Mouse (Mus musculus) neural tube, embryonic 15.5 days (tissue): ENCODE results near the gene Pi16. TPM values are rescaled to one million over a fixed set of nuclear protein-coding genes. Genes with fewer than 3 reads are reported as not detected.

Experiments
- ATAC-seq: fragments of 200-750 bp; cut with Nextera tagmentation; 2 replicates; pipeline ENCODE4 v1.8.0; 2017; ENCODE audit warnings: mild to moderate bottlenecking, moderate TSS enrichment, moderate library complexity; ENCODE audit not compliant: low FRiP score
- H3K27ac ChIP-seq: fragments of 300-500 bp; sonication (generic); replicated peaks from 2 replicates; pipeline ENCODE4 v1.5.1; 2015; ENCODE audit warnings: mild to moderate bottlenecking, inconsistent platforms
- H3K27me3 ChIP-seq: fragments of 300-500 bp; sonication (generic); replicated peaks from 2 replicates; pipeline ENCODE4 v1.6.1; 2015; ENCODE audit warnings: inconsistent platforms
- H3K36me3 ChIP-seq: fragments of 300-500 bp; sonication (generic); 2 replicates; pipeline ENCODE4 v1.6.1; 2015; ENCODE audit warnings: inconsistent platforms
- H3K4me1 ChIP-seq: fragments of 300-500 bp; sonication (generic); 2 replicates; pipeline ENCODE4 v1.6.1; 2015; ENCODE audit warnings: inconsistent platforms
- H3K4me2 ChIP-seq: fragments of 300-500 bp; sonication (generic); 2 replicates; pipeline ENCODE4 v1.6.1; 2015; ENCODE audit warnings: inconsistent platforms, mild to moderate bottlenecking, moderate library complexity
- H3K4me3 ChIP-seq: fragments of 300-500 bp; sonication (generic); replicated peaks from 2 replicates; pipeline ENCODE4 v1.5.1; 2015; ENCODE audit warnings: mild to moderate bottlenecking, inconsistent platforms
- H3K9ac ChIP-seq: fragments of 300-500 bp; sonication (generic); replicated peaks from 2 replicates; pipeline ENCODE4 v1.6.1; 2015; ENCODE audit warnings: mild to moderate bottlenecking, inconsistent platforms
- H3K9me3 ChIP-seq: fragments of 300-500 bp; sonication (generic); replicated peaks from 2 replicates; pipeline ENCODE4 v1.6.1; 2016; ENCODE audit warnings: inconsistent platforms
- WGBS: fragments of 180-500 bp; shearing (Covaris S2); methylation state at CpG from one replicate; pipeline ENCODE4 v1.1.7; 2015; ENCODE audit warnings: mixed read lengths; 5-methylcytosine and 5-hydroxymethylcytosine counted together
- polyA plus RNA-seq: library from polyadenylated mRNA; unstranded; fragments of >200 nt; fragmentation: Nextera tagmentation; extraction: Ambion mirVana; gene quantifications from 2 replicates; pipeline ENCODE4 v1.2.1, GENCODE M21; 2015

Pi16 gene
- polyA plus RNA-seq, 1 experiment from 2014 or later = 2.8 TPM

- peaks cover 49% of the 10 kb centered on the region for H3K36me3 ChIP-seq
- no peaks in the 10 kb centered on the region for H3K27me3 ChIP-seq
- no peak overlapping the region for H3K9ac ChIP-seq
- H3K9me3 ChIP-seq = no peaks in the 10 kb centered on the region
- H3K4me3 ChIP-seq = no peak overlapping the region
- H3K4me1 ChIP-seq = no peaks in the 10 kb centered on the region
- ATAC-seq = no peak
- no peak overlapping the region for H3K27ac ChIP-seq
- WGBS = 92% methylated on average over 3 of the region's 3 CpGs
- no peak overlapping the region for H3K4me2 ChIP-seq
Measured at GRCm38 (mm10) chr17:29292996-29293395, 24.5 kb upstream of the Pi16 start.

- Histone ChIP-seq H3K9ac (no peak overlapping the region), H3K27ac (no peak overlapping the region), H3K4me3 (no peak overlapping the region), H3K4me2 (no peak overlapping the region), H3K36me3 (peaks cover 54% of the 10 kb centered on the region), H3K9me3 (no peaks in the 10 kb centered on the region), H3K27me3 (no peaks in the 10 kb centered on the region), H3K4me1 (no peaks in the 10 kb centered on the region)
- 83% methylated on average over 9 of the region's 9 CpGs for WGBS
- ATAC-seq = no peak
Measured at GRCm38 (mm10) chr17:29293807-29294605, 23.5 kb upstream of the Pi16 start.

- Histone ChIP-seq H3K4me2 (no peak overlapping the region), H3K4me3 (no peak overlapping the region), H3K9me3 (no peaks in the 10 kb centered on the region), H3K4me1 (no peaks in the 10 kb centered on the region), H3K36me3 (peaks cover 57% of the 10 kb centered on the region), H3K27ac (no peak overlapping the region), H3K9ac (no peak overlapping the region), H3K27me3 (no peaks in the 10 kb centered on the region)
- ATAC-seq = no peak
- 76% methylated on average over 5 of the region's 5 CpGs for WGBS
Measured at GRCm38 (mm10) chr17:29295835-29296234, 21.6 kb upstream of the Pi16 start.

DNA sequence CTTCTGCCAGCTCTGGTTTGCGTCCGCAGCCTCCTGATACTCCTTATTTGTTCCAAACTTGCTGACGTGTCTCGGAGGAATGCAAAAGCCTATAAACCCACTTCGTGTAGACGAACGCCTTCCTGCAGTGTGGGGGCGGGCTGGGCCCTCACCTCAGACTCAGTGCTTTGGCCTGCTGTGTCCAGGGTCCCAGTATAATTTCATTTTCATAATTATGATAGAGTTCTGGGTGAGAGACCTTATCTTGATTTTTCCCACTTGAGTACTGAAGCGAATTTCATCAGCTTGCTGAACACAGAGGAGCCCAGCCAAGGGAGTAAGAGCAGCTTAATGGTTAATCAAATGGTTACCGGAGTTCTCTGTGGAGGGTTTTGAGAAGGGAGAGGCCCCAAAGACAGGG lies 20.2 kb upstream of the Pi16 start:
- ATAC-seq = no peak
- no peak overlapping the region for H3K27ac ChIP-seq
- no peaks in the 10 kb centered on the region for H3K27me3 ChIP-seq
- no peaks in the 10 kb centered on the region for H3K9me3 ChIP-seq
- H3K4me2 ChIP-seq = no peak overlapping the region
- no peak overlapping the region for H3K9ac ChIP-seq
- no peak overlapping the region for H3K4me3 ChIP-seq
- H3K4me1 ChIP-seq = no peaks in the 10 kb centered on the region
- peaks cover 63% of the 10 kb centered on the region for H3K36me3 ChIP-seq
- WGBS = 73% methylated on average over 10 of the region's 10 CpGs

DNA sequence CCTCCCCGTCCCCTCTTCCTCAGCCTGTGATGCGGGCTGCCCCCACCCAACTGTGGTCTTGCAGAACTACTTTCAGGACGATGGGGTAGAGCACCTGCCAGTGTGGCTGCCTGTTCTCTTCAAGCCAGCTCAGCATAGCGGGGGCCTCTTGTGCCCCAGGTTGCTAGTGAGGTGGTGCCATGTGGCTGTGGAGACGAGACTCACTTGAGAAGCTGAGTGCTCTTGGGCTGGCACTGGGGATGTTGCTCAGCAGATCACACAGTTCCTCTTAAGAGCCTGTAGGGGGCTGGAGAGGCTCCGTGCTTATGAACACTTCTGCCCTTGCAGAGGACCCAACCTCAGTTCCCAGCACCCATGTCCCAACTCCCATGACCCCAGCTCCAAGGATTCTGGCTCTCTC lies 19.7 kb upstream of the Pi16 start:
- ATAC-seq = no peak

DNA sequence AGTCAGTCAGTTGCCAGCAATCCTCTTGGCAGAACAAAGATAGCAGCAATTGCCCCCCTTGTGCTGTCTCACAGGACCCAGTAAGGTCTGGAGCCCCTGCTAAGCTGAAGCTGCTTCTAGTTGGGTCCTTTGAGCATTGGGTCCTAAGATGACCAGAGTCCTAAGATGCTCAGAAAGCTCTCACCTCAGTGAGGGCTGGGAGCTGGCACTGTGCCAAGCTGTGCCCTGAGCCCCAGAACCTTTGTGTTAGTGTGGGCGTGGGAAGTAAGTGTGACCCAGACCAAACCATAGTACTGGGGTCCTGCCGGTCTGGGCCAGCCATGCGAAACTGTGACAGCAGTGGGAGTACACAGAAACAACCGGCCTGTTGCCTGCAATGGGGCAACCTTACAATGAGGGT lies 18.2 kb upstream of the Pi16 start:
- H3K9ac ChIP-seq = no peak overlapping the region
- 0 out of 2 replicates have a peak, but pooled peaks cover 8% of the 10 kb centered on the region for H3K4me1 ChIP-seq
- no peaks in the 10 kb centered on the region for H3K9me3 ChIP-seq
- WGBS = 90% methylated on average over 4 of the region's 4 CpGs
- peaks cover 65% of the 10 kb centered on the region for H3K36me3 ChIP-seq
- H3K4me2 ChIP-seq = no peak overlapping the region
- no peak overlapping the region for H3K27ac ChIP-seq
- no peak overlapping the region for H3K4me3 ChIP-seq
- no peaks in the 10 kb centered on the region for H3K27me3 ChIP-seq
- no peak for ATAC-seq

More for the DNA sequence above, 19.7 kb upstream of the Pi16 start:
- Histone ChIP-seq H3K4me1 (no peaks in the 10 kb centered on the region), H3K36me3 (peaks cover 67% of the 10 kb centered on the region), H3K9ac (no peak overlapping the region), H3K27ac (no peak overlapping the region), H3K9me3 (no peaks in the 10 kb centered on the region), H3K4me3 (no peak overlapping the region), H3K4me2 (no peak overlapping the region), H3K27me3 (no peaks in the 10 kb centered on the region)
- 82% methylated on average over 6 of the region's 6 CpGs for WGBS

DNA sequence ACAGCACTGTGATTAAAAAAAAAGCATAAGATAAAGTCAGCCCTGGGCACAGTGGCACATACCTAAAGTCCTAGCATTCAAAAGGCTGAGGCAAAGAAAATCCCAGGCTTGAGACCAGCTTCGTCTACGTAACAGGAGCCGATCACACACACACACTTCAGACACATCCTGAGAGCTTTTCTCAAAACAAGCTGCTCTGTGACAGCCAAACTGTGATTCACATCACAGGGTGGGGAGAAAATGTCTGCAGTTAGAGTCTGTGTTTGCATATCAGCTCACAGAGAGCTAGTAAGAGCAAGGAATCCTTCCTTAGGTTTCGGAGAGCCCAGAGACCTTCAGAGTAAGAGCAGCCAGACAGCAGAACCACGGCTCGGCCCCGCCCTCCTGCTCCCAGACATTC lies 16.6 kb upstream of the Pi16 start:
- H3K36me3 ChIP-seq = peaks cover 49% of the 10 kb centered on the region

GRCm38 (mm10) chr17:29301421-29301820 lies 16.1 kb upstream of the Pi16 start:
- H3K36me3 ChIP-seq = peaks cover 47% of the 10 kb centered on the region
- H3K4me3 ChIP-seq = no peak overlapping the region
- 0 out of 2 replicates have a peak, but pooled peaks cover 21% of the 10 kb centered on the region for H3K4me1 ChIP-seq
- ATAC-seq = no peak
- no peaks in the 10 kb centered on the region for H3K27me3 ChIP-seq
- no peaks in the 10 kb centered on the region for H3K9me3 ChIP-seq
- no peak overlapping the region for H3K9ac ChIP-seq
- H3K4me2 ChIP-seq = no peak overlapping the region
- 90% methylated on average over 6 of the region's 6 CpGs for WGBS
- no peak overlapping the region for H3K27ac ChIP-seq

More for the DNA sequence above, 16.6 kb upstream of the Pi16 start:
- Histone ChIP-seq H3K4me1 (0 out of 2 replicates have a peak, but pooled peaks cover 19% of the 10 kb centered on the region), H3K27ac (no peak overlapping the region), H3K4me2 (no peak overlapping the region), H3K9ac (no peak overlapping the region), H3K4me3 (no peak overlapping the region), H3K27me3 (no peaks in the 10 kb centered on the region), H3K9me3 (no peaks in the 10 kb centered on the region)
- ATAC-seq = no peak
- 92% methylated on average over 7 of the region's 7 CpGs for WGBS

GRCm38 (mm10) chr17:29302149-29302548 lies 15.3 kb upstream of the Pi16 start:
- ATAC-seq = no peak
- H3K36me3 ChIP-seq = peaks cover 42% of the 10 kb centered on the region
- 85% methylated on average over 5 of the region's 5 CpGs for WGBS
- no peak overlapping the region for H3K4me2 ChIP-seq
- no peak overlapping the region for H3K4me3 ChIP-seq
- H3K9me3 ChIP-seq = no peaks in the 10 kb centered on the region
- no peak overlapping the region for H3K9ac ChIP-seq
- H3K27ac ChIP-seq = no peak overlapping the region
- H3K27me3 ChIP-seq = no peaks in the 10 kb centered on the region
- H3K4me1 ChIP-seq = peaks cover 23% of the 10 kb centered on the region; the same call in 1 of the 2 replicates

DNA sequence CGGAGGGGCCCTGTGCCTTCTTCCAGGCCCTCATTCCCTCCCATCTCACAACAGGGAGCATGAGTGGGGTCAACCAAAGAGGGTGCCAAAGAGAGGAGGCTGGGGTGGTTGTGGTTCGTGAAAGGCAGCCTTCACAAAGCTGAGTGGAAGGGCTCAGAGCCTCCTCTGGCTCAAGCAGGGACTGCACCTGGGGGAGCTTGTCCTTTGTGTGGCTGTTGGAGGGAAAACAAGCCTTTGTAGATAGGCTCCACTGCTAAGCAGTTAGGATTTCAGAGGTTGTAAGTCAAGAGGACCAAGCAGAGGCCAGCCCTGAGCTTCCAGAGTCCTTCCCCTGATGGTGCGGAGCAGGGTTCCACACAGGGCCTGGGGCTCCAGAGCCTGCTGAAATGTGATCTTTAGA lies 14.4 kb upstream of the Pi16 start:
- H3K36me3 ChIP-seq = peaks cover 36% of the 10 kb centered on the region
- H3K4me1 ChIP-seq = peaks cover 26% of the 10 kb centered on the region; the same call in 1 of the 2 replicates
- H3K9ac ChIP-seq = no peak overlapping the region
- 59% methylated on average over 3 of the region's 3 CpGs for WGBS
- H3K9me3 ChIP-seq = no peaks in the 10 kb centered on the region
- ATAC-seq = no peak
- H3K4me3 ChIP-seq = no peak overlapping the region
- no peak overlapping the region for H3K4me2 ChIP-seq
- H3K27me3 ChIP-seq = no peaks in the 10 kb centered on the region
- H3K27ac ChIP-seq = no peak overlapping the region

GRCm38 (mm10) chr17:29303856-29304255 lies 13.6 kb upstream of the Pi16 start:
- Histone ChIP-seq H3K9ac (no peak overlapping the region), H3K27me3 (no peaks in the 10 kb centered on the region)
- no peak for ATAC-seq

DNA sequence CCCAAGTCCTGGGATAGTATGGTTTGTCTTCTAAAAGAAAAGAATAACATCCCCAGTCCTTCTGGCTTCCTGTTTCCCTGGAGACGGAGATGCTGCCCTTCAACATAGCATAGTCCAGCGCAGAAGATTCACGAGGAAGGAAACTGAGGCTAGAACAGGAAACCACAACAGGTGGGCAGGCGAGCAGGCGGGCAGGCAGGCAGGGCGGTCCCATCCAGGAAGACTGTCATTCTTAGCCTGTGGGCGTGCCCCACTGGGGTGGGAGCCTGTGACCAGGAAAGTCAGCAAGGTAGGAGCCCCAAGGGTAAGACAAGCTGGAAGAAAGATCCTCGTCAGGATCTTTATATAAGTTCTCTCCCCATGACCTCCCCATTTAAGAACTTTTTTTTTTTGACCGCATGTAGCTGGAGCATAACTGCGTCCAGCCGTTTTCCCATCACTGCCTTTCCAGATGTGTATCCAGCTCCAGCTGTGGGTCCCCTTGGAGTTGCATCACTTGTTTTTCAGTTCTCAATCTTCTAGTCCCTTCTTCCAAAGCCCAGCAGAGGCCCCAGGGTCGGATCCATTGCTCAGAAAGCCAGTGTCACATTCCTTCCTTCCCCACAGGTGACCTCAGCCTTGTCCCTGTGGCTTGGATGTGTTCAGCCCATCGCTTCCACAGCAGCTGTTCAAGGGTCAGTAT lies 13.0 kb upstream of the Pi16 start:
- WGBS = 77% methylated on average over 13 of the region's 13 CpGs

More at GRCm38 (mm10) chr17:29303856-29304255, 13.6 kb upstream of the Pi16 start:
- no peak overlapping the region for H3K27ac ChIP-seq
- H3K4me2 ChIP-seq = no peak overlapping the region
- H3K4me1 ChIP-seq = peaks cover 26% of the 10 kb centered on the region; the same call in 1 of the 2 replicates
- H3K4me3 ChIP-seq = no peak overlapping the region
- 68% methylated on average over 3 of the region's 3 CpGs for WGBS
- peaks cover 32% of the 10 kb centered on the region for H3K36me3 ChIP-seq
- H3K9me3 ChIP-seq = no peaks in the 10 kb centered on the region

More for the DNA sequence above, 13.0 kb upstream of the Pi16 start:
- peaks cover 26% of the 10 kb centered on the region; the same call in 1 of the 2 replicates for H3K4me1 ChIP-seq
- H3K27ac ChIP-seq = 0 out of 2 replicates have a peak overlapping the region, but pooled peaks have one; percentile 13
- peaks cover 32% of the 10 kb centered on the region for H3K36me3 ChIP-seq
- H3K9me3 ChIP-seq = no peaks in the 10 kb centered on the region
- H3K4me2 ChIP-seq = no peak overlapping the region
- H3K27me3 ChIP-seq = no peaks in the 10 kb centered on the region
- no peak for ATAC-seq
- no peak overlapping the region for H3K4me3 ChIP-seq
- H3K9ac ChIP-seq = no peak overlapping the region
